Mouse (Mus musculus): Measurements from ENCODE around the gene Flvcr1. TPM values are rescaled to one million over a fixed set of nuclear protein-coding genes. Genes with fewer than 3 reads are reported as not detected.
"Not testable (repeated sequence)": the region's sequence is repeated elsewhere in the genome, so short reads cannot be mapped to it uniquely, and the experiment has no call there.

Flvcr1 gene
- polyA plus RNA-seq, 1 experiment from 2014 or later = 10.5 TPM

DNA sequence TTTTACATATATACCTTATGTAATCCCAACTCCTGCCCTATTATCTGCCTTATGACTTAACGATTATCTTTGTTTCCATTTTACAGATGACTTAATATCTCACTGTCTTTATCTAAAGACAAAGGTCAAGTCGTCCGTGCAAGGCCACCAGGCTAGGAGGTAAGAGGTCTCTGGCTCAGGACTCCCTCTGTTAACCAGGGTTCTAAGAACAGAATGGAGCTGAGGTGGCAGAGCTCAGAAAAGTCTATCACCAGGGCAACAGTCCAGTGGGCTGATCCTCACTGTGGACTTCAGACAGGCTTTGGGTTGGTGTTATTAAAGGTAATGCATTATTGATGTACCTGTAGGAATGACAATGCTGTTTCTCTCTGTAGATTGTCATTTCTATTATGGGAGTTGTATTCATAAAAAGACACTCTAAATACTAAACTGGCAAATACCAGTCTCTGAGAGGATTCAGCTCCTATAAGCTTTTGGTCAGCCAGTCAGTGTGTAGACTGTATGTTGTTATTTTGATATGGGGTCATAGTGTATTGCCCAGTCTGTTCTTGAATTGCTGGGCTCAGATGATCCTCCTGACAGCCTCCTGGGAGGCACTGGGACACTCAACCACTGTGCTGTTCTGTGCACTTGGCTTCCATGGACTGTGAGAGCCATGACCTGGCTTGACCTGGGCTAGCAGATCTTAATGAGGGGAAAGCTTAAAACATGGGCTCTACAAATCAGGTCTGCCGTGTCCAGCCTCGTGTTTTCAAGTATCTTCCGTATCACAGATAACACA lies 10.8 kb upstream of the Flvcr1 start, which contains the start of gene Spata45:
Spata45 (plus strand) TSS at position 86 of the 781 bp plus-strand sequence.
- Histone ChIP-seq H3K9me3 (replicated peaks; ENCODE audit: control insufficient read depth, low read length) (no peaks in the 10 kb centered on the region), H3K27ac (replicated peaks; ENCODE audit: low read depth, low read length) (no peak within 1 kb of the TSS), H3K4me3 (ENCODE audit: low read depth, low read length) (no peak within 1 kb of the TSS), H3K9ac (replicated peaks; ENCODE audit: low read length) (no peak within 1 kb of the TSS), H3K4me2 (ENCODE audit: low read depth, low read length) (no peak within 1 kb of the TSS), H3K36me3 (replicated peaks; ENCODE audit: control insufficient read depth, insufficient read depth, low read depth, low read length) (no peaks in the 10 kb centered on the region), H3K4me1 (ENCODE audit: control insufficient read depth, insufficient read depth, low read length) (no peaks in the 10 kb centered on the region), H3K27me3 (ENCODE audit: control insufficient read depth, insufficient read depth, low read length) (no peaks in the 10 kb centered on the region)
- ATAC-seq (replicated peaks; ENCODE audit: insufficient number of reproducible peaks, low FRiP score, low TSS enrichment, low read depth) = no peak
- WGBS = 85% methylated on average over 6 of the region's 6 CpGs
- no peak for DNase-seq (ENCODE audit: low spot score)

- no peak for DNase-seq (ENCODE audit: low spot score)
- 34% methylated on average over 4 of the region's 4 CpGs for WGBS
Observed at GRCm38 (mm10) chr1:191035649-191036048, 9.7 kb upstream of the Flvcr1 start.

DNA sequence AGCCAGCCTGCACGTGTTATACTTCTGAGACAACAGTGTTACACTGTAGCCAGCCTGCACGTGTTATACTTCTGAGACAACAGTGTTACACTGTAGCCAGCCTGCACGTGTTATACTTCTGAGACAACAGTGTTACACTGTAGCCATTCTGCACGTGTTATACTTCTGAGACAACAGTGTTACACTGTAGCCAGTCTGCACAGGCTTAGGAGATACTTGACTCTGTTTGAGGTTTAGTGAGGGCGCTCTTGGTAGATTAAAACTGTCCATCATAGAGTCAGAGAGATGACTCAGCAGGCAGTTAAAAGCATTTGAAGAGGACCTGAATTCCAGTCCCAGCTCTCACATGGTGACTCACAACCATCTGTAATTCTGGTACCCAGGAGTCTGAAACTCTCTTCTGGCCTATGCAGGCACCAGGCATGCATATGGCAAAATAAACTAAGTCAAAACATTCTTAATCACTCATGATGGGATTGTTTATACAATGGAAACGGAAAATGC lies 5.0 kb upstream of the Flvcr1 start:
- not testable (repeated sequence) for ATAC-seq (replicated peaks; ENCODE audit: insufficient number of reproducible peaks, low FRiP score, low TSS enrichment, low read depth)
- WGBS = 77% methylated on average over 6 of the region's 6 CpGs

More at GRCm38 (mm10) chr1:191035649-191036048, 9.7 kb upstream of the Flvcr1 start:
- Histone ChIP-seq H3K36me3 (replicated peaks; ENCODE audit: control insufficient read depth, insufficient read depth, low read depth, low read length) (no peaks in the 10 kb centered on the region), H3K4me2 (ENCODE audit: low read depth, low read length) (no peak overlapping the region), H3K4me1 (ENCODE audit: control insufficient read depth, insufficient read depth, low read length) (no peaks in the 10 kb centered on the region), H3K4me3 (ENCODE audit: low read depth, low read length) (no peak overlapping the region), H3K27me3 (ENCODE audit: control insufficient read depth, insufficient read depth, low read length) (no peaks in the 10 kb centered on the region), H3K9me3 (replicated peaks; ENCODE audit: control insufficient read depth, low read length) (no peaks in the 10 kb centered on the region), H3K9ac (replicated peaks; ENCODE audit: low read length) (no peak overlapping the region), H3K27ac (replicated peaks; ENCODE audit: low read depth, low read length) (no peak overlapping the region)
- no peak for ATAC-seq (replicated peaks; ENCODE audit: insufficient number of reproducible peaks, low FRiP score, low TSS enrichment, low read depth)

GRCm38 (mm10) chr1:191030182-191030581 lies 4.2 kb upstream of the Flvcr1 start:
- 77% methylated on average over 10 of the region's 10 CpGs for WGBS
- no peak overlapping the region for H3K9ac ChIP-seq (replicated peaks; ENCODE audit: low read length)
- no peaks in the 10 kb centered on the region for H3K9me3 ChIP-seq (replicated peaks; ENCODE audit: control insufficient read depth, low read length)
- DNase-seq (ENCODE audit: low spot score) (no peak), ATAC-seq (replicated peaks; ENCODE audit: insufficient number of reproducible peaks, low FRiP score, low TSS enrichment, low read depth) (no peak)
- H3K4me1 ChIP-seq (ENCODE audit: control insufficient read depth, insufficient read depth, low read length) = no peaks in the 10 kb centered on the region
- H3K27me3 ChIP-seq (ENCODE audit: control insufficient read depth, insufficient read depth, low read length) = no peaks in the 10 kb centered on the region
- H3K27ac ChIP-seq (replicated peaks; ENCODE audit: low read depth, low read length) = no peak overlapping the region
- no peaks in the 10 kb centered on the region for H3K36me3 ChIP-seq (replicated peaks; ENCODE audit: control insufficient read depth, insufficient read depth, low read depth, low read length)
- no peak overlapping the region for H3K4me3 ChIP-seq (ENCODE audit: low read depth, low read length)
- H3K4me2 ChIP-seq (ENCODE audit: low read depth, low read length) = no peak overlapping the region

More for the DNA sequence above, 5.0 kb upstream of the Flvcr1 start:
- H3K4me1 ChIP-seq (ENCODE audit: control insufficient read depth, insufficient read depth, low read length); H3K9ac ChIP-seq (replicated peaks; ENCODE audit: low read length); H3K4me2 ChIP-seq (ENCODE audit: low read depth, low read length); H3K4me3 ChIP-seq (ENCODE audit: low read depth, low read length); DNase-seq (ENCODE audit: low spot score); H3K27ac ChIP-seq (replicated peaks; ENCODE audit: low read depth, low read length); H3K36me3 ChIP-seq (replicated peaks; ENCODE audit: control insufficient read depth, insufficient read depth, low read depth, low read length); H3K9me3 ChIP-seq (replicated peaks; ENCODE audit: control insufficient read depth, low read length); H3K27me3 ChIP-seq (ENCODE audit: control insufficient read depth, insufficient read depth, low read length): not testable (repeated sequence)

DNA sequence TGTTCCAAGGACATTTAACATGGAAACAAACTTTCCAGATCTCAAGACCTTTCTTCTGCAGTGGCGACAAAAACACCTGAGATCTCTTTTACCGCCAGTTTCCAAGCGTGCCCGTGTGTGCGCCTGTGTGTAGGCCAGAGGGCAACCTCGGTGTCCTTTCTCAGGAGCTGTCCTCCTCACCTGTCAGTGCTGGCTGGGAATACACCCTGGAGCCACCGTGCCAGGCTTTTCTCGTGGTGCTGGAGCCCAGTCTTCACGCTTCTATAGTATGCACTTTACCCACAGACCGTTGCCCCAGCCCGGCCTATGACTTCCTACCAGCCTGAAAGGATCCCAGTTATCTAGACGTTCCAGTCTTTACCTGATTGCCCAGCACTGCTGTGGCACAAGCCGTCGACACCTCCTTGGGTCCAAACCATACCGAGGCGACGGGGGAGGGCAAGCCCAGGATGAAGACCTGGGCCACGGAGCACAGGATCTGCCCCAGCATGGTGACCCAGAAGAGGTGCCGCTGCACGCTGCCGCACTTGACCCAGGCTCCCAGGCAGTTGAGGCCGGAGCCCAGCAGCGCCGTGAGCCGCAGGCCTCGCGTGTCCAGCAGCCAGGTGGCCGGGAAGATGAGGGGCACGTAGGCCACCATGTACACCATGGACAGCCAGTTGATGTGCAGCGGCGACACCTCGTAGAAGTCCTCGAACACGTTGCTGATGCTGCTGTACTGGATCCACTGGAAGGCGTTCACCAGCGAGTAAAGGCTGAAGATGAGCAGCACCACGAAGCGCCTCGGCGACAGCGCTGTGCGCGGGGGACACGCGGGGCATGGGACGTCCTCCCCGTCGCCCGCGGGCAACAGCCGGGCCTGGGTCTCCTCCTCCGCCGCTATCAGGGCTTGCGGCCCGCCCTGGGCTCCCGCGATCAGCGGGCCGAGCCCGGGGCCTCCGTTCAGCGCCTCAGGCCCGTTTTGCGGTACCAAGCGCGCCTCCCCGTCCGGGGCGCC lies 644 bp downstream of the Flvcr1 start:
- DNase-seq (ENCODE audit: low spot score) (peak; percentile 42), ATAC-seq (replicated peaks; ENCODE audit: insufficient number of reproducible peaks, low FRiP score, low TSS enrichment, low read depth) (peak; percentile 12; the same call in 1 of the 2 replicates)
- Histone ChIP-seq H3K36me3 (replicated peaks; ENCODE audit: control insufficient read depth, insufficient read depth, low read depth, low read length) (no peaks in the 10 kb centered on the region), H3K9me3 (replicated peaks; ENCODE audit: control insufficient read depth, low read length) (no peaks in the 10 kb centered on the region), H3K9ac (replicated peaks; ENCODE audit: low read length) (peak overlapping the region; percentile 85), H3K4me2 (ENCODE audit: low read depth, low read length) (peak overlapping the region; percentile 94), H3K27ac (replicated peaks; ENCODE audit: low read depth, low read length) (0 out of 2 replicates have a peak overlapping the region, but pooled peaks have one; percentile 53), H3K27me3 (ENCODE audit: control insufficient read depth, insufficient read depth, low read length) (no peaks in the 10 kb centered on the region), H3K4me1 (ENCODE audit: control insufficient read depth, insufficient read depth, low read length) (no peaks in the 10 kb centered on the region), H3K4me3 (ENCODE audit: low read depth, low read length) (peak overlapping the region; percentile 76)
- WGBS = 1% methylated on average over 69 of the region's 69 CpGs

DNA sequence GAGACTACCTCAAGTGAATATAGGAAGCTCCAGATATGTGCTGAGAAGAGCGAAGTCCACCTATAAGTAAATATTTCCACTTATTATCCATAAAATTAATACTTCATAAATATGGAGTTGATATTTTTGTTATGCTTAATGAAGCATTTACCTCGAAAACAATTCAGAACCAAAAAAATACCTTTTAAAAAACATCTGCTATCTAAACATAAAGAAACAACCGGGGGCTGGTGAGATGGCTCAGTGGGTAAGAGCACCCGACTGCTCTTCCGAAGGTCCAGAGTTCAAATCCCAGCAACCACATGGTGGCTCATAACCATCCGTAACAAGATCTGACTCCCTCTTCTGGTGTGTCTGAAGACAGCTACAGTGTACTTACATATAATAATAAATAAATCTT lies 2.2 kb downstream of the Flvcr1 start:
- H3K27ac ChIP-seq (replicated peaks; ENCODE audit: low read depth, low read length); ATAC-seq (replicated peaks; ENCODE audit: insufficient number of reproducible peaks, low FRiP score, low TSS enrichment, low read depth); DNase-seq (ENCODE audit: low spot score); H3K4me2 ChIP-seq (ENCODE audit: low read depth, low read length); H3K4me3 ChIP-seq (ENCODE audit: low read depth, low read length); H3K36me3 ChIP-seq (replicated peaks; ENCODE audit: control insufficient read depth, insufficient read depth, low read depth, low read length); H3K9me3 ChIP-seq (replicated peaks; ENCODE audit: control insufficient read depth, low read length); H3K9ac ChIP-seq (replicated peaks; ENCODE audit: low read length); H3K27me3 ChIP-seq (ENCODE audit: control insufficient read depth, insufficient read depth, low read length); H3K4me1 ChIP-seq (ENCODE audit: control insufficient read depth, insufficient read depth, low read length): not testable (repeated sequence)
- 92% methylated on average over 5 of the region's 6 CpGs for WGBS

DNA sequence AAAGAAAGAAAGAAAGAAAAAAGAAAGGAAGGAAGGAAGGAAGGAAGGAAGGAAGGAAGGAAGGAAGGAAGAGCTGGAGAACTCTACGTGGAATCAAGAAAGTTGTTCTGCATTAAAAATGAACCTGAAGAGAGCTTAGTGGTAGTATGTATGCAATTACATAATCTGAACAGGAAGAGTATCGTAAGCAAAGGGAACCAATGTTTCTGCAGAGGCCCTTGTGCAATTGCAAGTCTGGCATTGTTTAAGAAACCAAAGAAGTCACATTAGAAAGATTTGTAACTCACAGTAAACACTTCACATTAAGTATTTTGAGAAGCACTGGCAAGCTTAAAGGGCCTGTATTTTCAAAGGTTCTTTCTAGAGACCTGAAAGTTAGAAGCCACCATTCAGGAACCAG lies 2.8 kb downstream of the Flvcr1 start:
- H3K9me3 ChIP-seq (replicated peaks; ENCODE audit: control insufficient read depth, low read length) = no peaks in the 10 kb centered on the region

More for the DNA sequence above, 2.8 kb downstream of the Flvcr1 start:
- H3K36me3 ChIP-seq (replicated peaks; ENCODE audit: control insufficient read depth, insufficient read depth, low read depth, low read length) = no peaks in the 10 kb centered on the region
- ATAC-seq (replicated peaks; ENCODE audit: insufficient number of reproducible peaks, low FRiP score, low TSS enrichment, low read depth) = no peak
- H3K4me2 ChIP-seq (ENCODE audit: low read depth, low read length) = no peak overlapping the region
- 79% methylated on average over 2 of the region's 2 CpGs for WGBS
- H3K27ac ChIP-seq (replicated peaks; ENCODE audit: low read depth, low read length) = no peak overlapping the region
- H3K4me3 ChIP-seq (ENCODE audit: low read depth, low read length) = no peak overlapping the region
- no peak for DNase-seq (ENCODE audit: low spot score)
- no peak overlapping the region for H3K9ac ChIP-seq (replicated peaks; ENCODE audit: low read length)
- no peaks in the 10 kb centered on the region for H3K4me1 ChIP-seq (ENCODE audit: control insufficient read depth, insufficient read depth, low read length)
- H3K27me3 ChIP-seq (ENCODE audit: control insufficient read depth, insufficient read depth, low read length) = no peaks in the 10 kb centered on the region
